Mouse (Mus musculus): Measurements from ENCODE around the gene Plcb1. TPM values are rescaled to one million over a fixed set of nuclear protein-coding genes. Genes with fewer than 3 reads are reported as not detected.
A peak's percentile ranks its signal among the peaks of the same experiment; 100 is the strongest.
"Not testable (repeated sequence)": the region's sequence is repeated elsewhere in the genome, so short reads cannot be mapped to it uniquely, and the experiment has no call there.

Plcb1 gene
- total RNA-seq, 4 experiments from 2014 or later, result 0.63 to 1.1 (median 0.90) TPM

GRCm38 (mm10) chr2:135305736-135306471 lies 520.0 kb downstream of the Plcb1 start:
- DNase-seq (ENCODE audit: low spot score in 2 of 2), result no peak

GRCm38 (mm10) chr2:135306472-135306771 lies 520.6 kb downstream of the Plcb1 start:
- DNase-seq (ENCODE audit: low spot score in 2 of 2), result no peak

GRCm38 (mm10) chr2:135307787-135308186 lies 521.9 kb downstream of the Plcb1 start:
- DNase-seq (ENCODE audit: low spot score in 2 of 2), result no peak

- DNase-seq (ENCODE audit: low spot score in 2 of 2), result no peak
Observed at GRCm38 (mm10) chr2:135315980-135316379, 530.1 kb downstream of the Plcb1 start.

- DNase-seq (ENCODE audit: low spot score in 2 of 2), result no peak
Observed at GRCm38 (mm10) chr2:135318136-135318535, 532.3 kb downstream of the Plcb1 start.

GRCm38 (mm10) chr2:135323276-135323954 lies 537.5 kb downstream of the Plcb1 start:
- peak in 1 of 2 experiments; percentile 11 for DNase-seq (ENCODE audit: low spot score in 2 of 2)

- peak; percentile 36 to 40 for DNase-seq (ENCODE audit: low spot score in 2 of 2)
Observed at GRCm38 (mm10) chr2:135323955-135324302, 538.1 kb downstream of the Plcb1 start.

- no peak for DNase-seq (ENCODE audit: low spot score in 2 of 2)
Observed at GRCm38 (mm10) chr2:135328756-135329155, 542.9 kb downstream of the Plcb1 start.

GRCm38 (mm10) chr2:135329782-135330545 lies 544.1 kb downstream of the Plcb1 start:
- DNase-seq (ENCODE audit: low spot score in 2 of 2), result no peak

- no peak for DNase-seq (ENCODE audit: low spot score in 2 of 2)
Observed at GRCm38 (mm10) chr2:135331868-135332267, 546.0 kb downstream of the Plcb1 start.

GRCm38 (mm10) chr2:135356311-135356710 lies 570.4 kb downstream of the Plcb1 start:
- no peak for DNase-seq (ENCODE audit: low spot score in 2 of 2)

GRCm38 (mm10) chr2:135361798-135362197 lies 575.9 kb downstream of the Plcb1 start:
- no peak for DNase-seq (ENCODE audit: low spot score in 2 of 2)

- DNase-seq (ENCODE audit: low spot score in 2 of 2), result no peak
Observed at GRCm38 (mm10) chr2:135362948-135363347, 577.1 kb downstream of the Plcb1 start.

GRCm38 (mm10) chr2:135370259-135370835 lies 584.5 kb downstream of the Plcb1 start:
- no peak for DNase-seq (ENCODE audit: low spot score in 2 of 2)

GRCm38 (mm10) chr2:135380796-135381195 lies 594.9 kb downstream of the Plcb1 start:
- not testable (repeated sequence) for DNase-seq (ENCODE audit: low spot score in 2 of 2)

GRCm38 (mm10) chr2:135381396-135381795 lies 595.5 kb downstream of the Plcb1 start:
- no peak for DNase-seq (ENCODE audit: low spot score in 2 of 2)

GRCm38 (mm10) chr2:135387990-135388389 lies 602.1 kb downstream of the Plcb1 start:
- DNase-seq (ENCODE audit: low spot score in 2 of 2), result no peak

- DNase-seq (ENCODE audit: low spot score in 2 of 2), result no peak
Observed at GRCm38 (mm10) chr2:135394698-135395097, 608.8 kb downstream of the Plcb1 start.

- no peak for DNase-seq (ENCODE audit: low spot score in 2 of 2)
Observed at GRCm38 (mm10) chr2:135396375-135396774, 610.5 kb downstream of the Plcb1 start.

- no peak for DNase-seq (ENCODE audit: low spot score in 2 of 2)
Observed at GRCm38 (mm10) chr2:135397970-135398369, 612.1 kb downstream of the Plcb1 start.

- no peak for DNase-seq (ENCODE audit: low spot score in 2 of 2)
Observed at GRCm38 (mm10) chr2:135399760-135400159, 613.9 kb downstream of the Plcb1 start.

GRCm38 (mm10) chr2:135402916-135403315 lies 617.0 kb downstream of the Plcb1 start:
- no peak for DNase-seq (ENCODE audit: low spot score in 2 of 2)

Measured in gastrocnemius, adult 8-10 months (tissue).